Mouse (Mus musculus) lung, adult 2 months (tissue): ENCODE results near the gene Ank. TPM values are rescaled to one million over a fixed set of nuclear protein-coding genes. Genes with fewer than 3 reads are reported as not detected.

ENCODE experiments used
- DNase-seq: peaks from one replicate; pipeline ENCODE4 v3.0.0; 2022
- H3K4me1 ChIP-seq: fragments of 200-500 bp; 2 replicates; pipeline ENCODE4 v1.6.1; 2011; ENCODE audit warnings: low read length; ENCODE audit not compliant: control insufficient read depth, insufficient read depth
- H3K4me3 ChIP-seq: fragments of 200-500 bp; replicated peaks from 2 replicates; pipeline ENCODE3; 2011; ENCODE audit warnings: low read depth, mild to moderate bottlenecking, control low read depth, low read length; ENCODE audit errors: extremely low read depth
- CTCF ChIP-seq: fragments of 200-500 bp; IDR thresholded peaks from 2 replicates; pipeline ENCODE4 v1.5.1; 2011; ENCODE audit warnings: mild to moderate bottlenecking, low read length, control low read depth; ENCODE audit not compliant: insufficient read depth
- POLR2A ChIP-seq: fragments of 200-500 bp; IDR thresholded peaks from 2 replicates; pipeline ENCODE4 v1.6.1; 2011; ENCODE audit warnings: low read depth, mild to moderate bottlenecking, control low read depth, low read length, borderline replicate concordance; ENCODE audit errors: extremely low read depth
- WGBS: fragments of 180-500 bp; shearing (Covaris S2); methylation state at CpG from one replicate; pipeline ENCODE4 v1.1.7; 2018; 5-methylcytosine and 5-hydroxymethylcytosine counted together
- polyA plus RNA-seq: library from polyadenylated mRNA; depleted of rRNA; stranded (reverse); fragments of >200 nt; gene quantifications from 2 replicates; pipeline ENCODE4 v1.2.3, GENCODE M21; 2012

Ank gene
- polyA plus RNA-seq, 1 experiment, result 26.4 TPM

GRCm38 (mm10) chr15:27568371-27568770 lies 101.9 kb downstream of the Ank start:
- Histone ChIP-seq H3K4me3 (no peak overlapping the region), H3K4me1 (no peaks in the 10 kb centered on the region)
- TF ChIP-seq POLR2A (no peak), CTCF (no peak)
- WGBS, result 92% methylated on average over 6 of the region's 6 CpGs
- no peak for DNase-seq

GRCm38 (mm10) chr15:27569924-27570323 lies 103.4 kb downstream of the Ank start:
- 70% methylated on average over 2 of the region's 2 CpGs for WGBS

GRCm38 (mm10) chr15:27570385-27570784 lies 103.9 kb downstream of the Ank start:
- 86% methylated on average over 4 of the region's 4 CpGs for whole genome bisulfite sequencing
- no peak for DNase-seq
- TF ChIP-seq POLR2A (no peak), CTCF (no peak)
- Histone ChIP-seq H3K4me3 (no peak overlapping the region), H3K4me1 (no peaks in the 10 kb centered on the region)

More at GRCm38 (mm10) chr15:27569924-27570323, 103.4 kb downstream of the Ank start:
- no peaks in the 10 kb centered on the region for H3K4me1 ChIP-seq
- no peak for DNase-seq
- TF ChIP-seq POLR2A, result no peak
- H3K4me3 ChIP-seq, result no peak overlapping the region

- Histone ChIP-seq H3K4me3 (no peak overlapping the region), H3K4me1 (no peaks in the 10 kb centered on the region)
- WGBS, result 87% methylated on average over 8 of the region's 8 CpGs
- no peak for TF ChIP-seq POLR2A
- no peak for TF ChIP-seq CTCF
- DNase-seq, result no peak
Observed at GRCm38 (mm10) chr15:27571179-27571578, 104.7 kb downstream of the Ank start.

- H3K4me3 ChIP-seq, result no peak overlapping the region
- DNase-seq, result no peak
- H3K4me1 ChIP-seq, result no peaks in the 10 kb centered on the region
- 67% methylated on average over 8 of the region's 8 CpGs for WGBS
- no peak for TF ChIP-seq CTCF
- no peak for TF ChIP-seq POLR2A
Observed at GRCm38 (mm10) chr15:27574992-27575781, 108.7 kb downstream of the Ank start.

GRCm38 (mm10) chr15:27575932-27576331 lies 109.5 kb downstream of the Ank start:
- TF ChIP-seq POLR2A (no peak), CTCF (no peak)
- Histone ChIP-seq H3K4me1 (no peaks in the 10 kb centered on the region), H3K4me3 (no peak overlapping the region)
- WGBS, result 50% methylated on average over 3 of the region's 3 CpGs
- DNase-seq, result no peak

- no peak for DNase-seq
- whole genome bisulfite sequencing, result 95% methylated on average over 1 of the region's 1 CpGs
- no peak for TF ChIP-seq POLR2A
- no peak for TF ChIP-seq CTCF
Observed at GRCm38 (mm10) chr15:27576886-27577285, 110.4 kb downstream of the Ank start.

GRCm38 (mm10) chr15:27577915-27578780 lies 111.7 kb downstream of the Ank start:
- H3K4me1 ChIP-seq, result no peaks in the 10 kb centered on the region
- DNase-seq, result no peak
- no peak for TF ChIP-seq CTCF
- 66% methylated on average over 16 of the region's 16 CpGs for WGBS
- H3K4me3 ChIP-seq, result no peak overlapping the region

More at GRCm38 (mm10) chr15:27576886-27577285, 110.4 kb downstream of the Ank start:
- no peak overlapping the region for H3K4me3 ChIP-seq
- no peaks in the 10 kb centered on the region for H3K4me1 ChIP-seq

- H3K4me1 ChIP-seq, result no peaks in the 10 kb centered on the region
- 87% methylated on average over 6 of the region's 6 CpGs for WGBS
- H3K4me3 ChIP-seq, result no peak overlapping the region
- no peak for TF ChIP-seq CTCF
- no peak for TF ChIP-seq POLR2A
- no peak for DNase-seq
Observed at GRCm38 (mm10) chr15:27578918-27579317, 112.4 kb downstream of the Ank start.
